Comparison of ENCODE assay signal across 31 mouse cellular contexts in genomic region chr12:71824927-71825326, GRCm38 (mm10).
"Had no signal": no experiment of that assay in that cellular context is flagged by ENCODE, and none has a peak within 500 bp of the region (broad histone marks: within the 10 kb centered on the region; RNA-seq: fewer than 3 reads in every experiment).

No protein-coding gene starts in this region.

- H3K4me2 ChIP-seq: limb, embryonic 12.5 days; limb, embryonic 13.5 days; limb, embryonic 15.5 days; liver, embryonic 11.5 days; liver, embryonic 12.5 days; liver, embryonic 13.5 days; liver, embryonic 15.5 days; lung, embryonic 14.5 days; lung, embryonic 15.5 days; midbrain, embryonic 12.5 days; midbrain, embryonic 13.5 days; midbrain, embryonic 15.5 days; neural tube, embryonic 12.5 days had no signal

- DNase-seq: left cerebral cortex, postnatal 4 days; liver; liver, embryonic 13.5 days; liver, postnatal 0 days; lung, adult 18-20 months; lung, adult 2 months; lung, embryonic 14.5 days; lung, postnatal 10 days; lung, postnatal 14 days; lung, postnatal 36 days; lung, postnatal 4 days; midbrain, embryonic 14.5 days had no signal

- H3K27ac ChIP-seq: left cerebral cortex, adult 2 months; limb, embryonic 10.5 days; limb, embryonic 12.5 days; limb, embryonic 13.5 days; limb, embryonic 15.5 days; liver, embryonic 12.5 days; liver, embryonic 13.5 days; liver, embryonic 14.5 days; liver, embryonic 15.5 days; lung, embryonic 15.5 days; macrophage; midbrain, embryonic 10.5 days; midbrain, embryonic 12.5 days; midbrain, embryonic 13.5 days; midbrain, embryonic 15.5 days; neural tube, embryonic 12.5 days had no signal

- H3K9me3 ChIP-seq: limb, embryonic 10.5 days; limb, embryonic 12.5 days; limb, embryonic 13.5 days; limb, embryonic 15.5 days; liver, embryonic 12.5 days; liver, embryonic 13.5 days; liver, embryonic 15.5 days; lung, embryonic 15.5 days; megakaryocyte, embryonic 14.5 days; midbrain, embryonic 10.5 days; midbrain, embryonic 12.5 days; midbrain, embryonic 13.5 days; midbrain, embryonic 15.5 days; neural tube, embryonic 12.5 days had no signal

- H3K4me3 ChIP-seq: left cerebral cortex, adult 2 months; limb, embryonic 10.5 days; limb, embryonic 12.5 days; limb, embryonic 13.5 days; limb, embryonic 15.5 days; liver, embryonic 12.5 days; liver, embryonic 13.5 days; liver, embryonic 15.5 days; lung, embryonic 15.5 days; midbrain, embryonic 10.5 days; midbrain, embryonic 12.5 days; midbrain, embryonic 13.5 days; midbrain, embryonic 15.5 days; myocyte; neural tube, embryonic 12.5 days had no signal

- H3K4me1 ChIP-seq: limb, embryonic 12.5 days; limb, embryonic 15.5 days; neural tube, embryonic 12.5 days had no signal

- H3K9ac ChIP-seq: limb, embryonic 12.5 days; limb, embryonic 13.5 days; limb, embryonic 15.5 days; liver, embryonic 12.5 days; liver, embryonic 13.5 days; liver, embryonic 14.5 days; liver, embryonic 15.5 days; liver, postnatal 0 days; lung, embryonic 14.5 days; lung, embryonic 15.5 days; midbrain, embryonic 12.5 days; midbrain, embryonic 13.5 days; midbrain, embryonic 15.5 days; neural tube, embryonic 12.5 days had no signal

- ATAC-seq: liver, embryonic 12.5 days; liver, postnatal 0 days; lung, postnatal 0 days; midbrain, embryonic 13.5 days; midbrain, embryonic 15.5 days had no signal

- H3K36me3 ChIP-seq: limb, embryonic 10.5 days; limb, embryonic 12.5 days; limb, embryonic 13.5 days; limb, embryonic 15.5 days; liver, embryonic 12.5 days; liver, embryonic 13.5 days; liver, embryonic 15.5 days; lung, embryonic 15.5 days; midbrain, embryonic 10.5 days; midbrain, embryonic 12.5 days; midbrain, embryonic 13.5 days; midbrain, embryonic 15.5 days; neural tube, embryonic 12.5 days had no signal

- H3K27me3 ChIP-seq: limb, embryonic 15.5 days; liver, embryonic 13.5 days; lung, embryonic 15.5 days; neural tube, embryonic 12.5 days had no signal
